Mouse (Mus musculus): ENCODE measurements around the gene Ipo9.

Gene Ipo9

DNA sequence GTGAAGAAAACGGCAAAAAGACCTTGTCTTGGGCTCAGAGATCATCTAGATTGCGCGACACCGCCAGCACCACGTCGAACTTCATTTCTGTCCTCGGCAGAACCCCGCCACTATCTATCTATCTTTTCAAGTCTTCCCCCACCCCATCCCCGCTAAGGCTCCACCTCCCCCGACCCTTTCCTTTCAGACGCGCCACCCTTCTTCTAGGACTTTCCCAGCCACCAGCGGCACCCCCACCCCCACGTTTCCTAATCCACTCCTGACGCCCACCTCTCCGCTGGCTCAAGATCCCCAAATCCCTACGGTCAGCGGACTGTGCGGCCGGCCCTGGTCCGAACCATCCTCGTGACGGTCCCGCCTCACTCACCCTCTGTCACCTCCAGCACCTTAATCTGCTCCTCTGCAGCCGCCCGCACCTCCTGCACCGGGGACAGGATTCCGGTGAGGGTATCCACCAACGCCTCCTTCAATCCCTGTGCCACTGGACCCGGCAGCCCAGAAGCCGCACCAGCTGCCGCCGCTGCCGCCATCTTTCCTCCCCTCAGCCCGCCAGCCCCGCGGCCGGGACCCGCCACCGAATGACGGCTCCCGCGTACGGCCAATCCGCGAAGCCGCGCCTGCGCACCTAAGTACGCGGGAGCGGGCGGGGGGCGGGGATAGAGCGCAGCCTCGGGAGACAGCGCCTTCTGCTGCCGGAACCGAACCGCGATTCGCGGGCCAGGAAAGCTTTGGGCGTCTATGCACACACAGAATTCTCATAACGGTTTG is at the start of gene Ipo9:
TSS of gene Ipo9 (minus strand) at position 599 of the 768 bp plus-strand sequence.
- peak; percentile 85 to 91 for DNase-seq

DNA sequence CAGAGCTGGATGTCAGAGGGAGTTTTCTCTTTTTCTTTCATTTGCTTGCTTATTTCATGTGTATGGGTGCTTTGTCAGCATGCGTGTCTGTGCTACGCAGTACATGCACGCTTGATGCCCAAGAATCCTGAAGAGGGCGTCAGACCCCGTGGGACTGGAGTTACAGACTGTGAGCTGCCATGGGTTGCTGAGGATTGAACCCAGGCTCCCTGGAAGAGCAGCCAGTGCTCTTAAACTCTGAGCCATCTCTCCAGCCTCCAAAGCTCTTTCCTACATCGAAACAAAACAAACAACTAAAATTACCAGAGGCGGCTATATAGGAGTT is 45.2 kb upstream of the Ipo9 start:
- DNase-seq, result no peak

DNA sequence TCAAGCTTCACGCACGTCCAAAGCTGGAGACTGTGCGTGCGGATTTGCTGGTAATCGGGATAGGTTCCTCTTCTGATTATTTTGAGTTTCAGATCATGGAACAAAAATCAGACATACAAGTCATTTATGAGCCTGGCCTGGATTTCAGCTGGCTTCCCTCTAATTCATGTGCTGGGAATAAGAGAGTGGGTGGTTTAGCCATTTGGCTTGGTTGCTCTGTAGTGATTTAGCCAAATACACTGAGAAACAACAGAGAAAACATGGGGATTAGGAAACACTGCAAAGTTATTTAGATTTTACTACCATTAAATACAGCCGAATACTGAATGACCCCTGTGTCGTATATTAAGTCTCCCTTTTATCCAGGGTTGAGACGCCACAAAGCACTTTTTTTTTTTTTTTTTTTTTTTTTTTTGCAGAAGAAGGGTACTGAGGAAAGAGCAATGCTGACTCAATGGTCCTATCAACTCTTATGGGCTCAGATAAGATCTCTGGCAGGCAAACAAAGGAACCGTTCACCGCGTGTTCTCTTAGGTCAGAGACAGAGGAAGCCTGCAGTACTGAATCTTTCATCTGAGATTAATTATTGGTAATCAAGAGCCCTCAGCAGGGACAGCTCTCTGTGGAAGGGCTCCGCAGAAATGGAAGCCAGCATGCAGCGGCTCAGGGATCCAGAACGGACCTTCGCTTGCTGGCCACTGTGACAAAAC is 44.7 kb upstream of the Ipo9 start:
- DNase-seq, result no peak

DNA sequence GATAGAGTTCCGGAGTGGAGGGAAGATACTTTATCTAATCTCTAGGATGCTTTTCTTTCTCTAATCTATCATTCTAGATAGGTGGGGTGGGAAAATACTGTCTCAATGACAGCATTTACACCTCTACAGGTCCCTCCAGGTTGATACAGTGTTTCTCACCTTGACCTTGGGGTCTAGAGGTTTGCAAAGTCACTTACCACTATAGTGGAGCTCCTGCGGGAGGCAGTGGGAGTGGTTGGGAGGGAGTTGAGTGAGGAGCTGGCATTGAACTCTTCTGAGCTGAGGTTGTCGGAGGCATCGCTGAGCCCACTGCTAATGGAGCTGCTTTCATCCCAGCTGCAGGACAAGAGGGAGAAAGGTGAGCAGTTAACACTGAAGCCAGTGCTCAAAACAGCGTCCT is 42.2 kb upstream of the Ipo9 start:
- DNase-seq, result no peak

DNA sequence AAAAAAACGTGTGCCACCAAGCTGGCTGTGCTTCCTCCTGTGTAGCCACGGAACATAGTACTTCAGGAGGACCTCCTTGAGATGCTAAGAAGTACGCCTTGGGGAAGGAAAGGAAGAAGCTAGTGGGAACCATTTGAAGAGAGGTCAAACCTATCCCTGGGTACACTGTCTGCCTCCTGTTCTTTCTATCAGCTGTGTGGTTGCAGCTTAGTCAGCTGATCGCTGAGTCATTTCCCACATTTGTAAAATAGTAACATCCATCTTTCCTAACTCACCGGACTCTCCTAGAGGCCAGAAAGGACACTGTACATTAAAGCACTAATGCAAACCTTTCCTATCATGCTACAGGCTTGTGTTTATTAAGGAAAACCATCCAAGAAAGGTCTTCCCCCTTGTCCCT is 41.4 kb upstream of the Ipo9 start:
- no peak for DNase-seq

- no peak for DNase-seq
Measured at GRCm38 (mm10) chr1:135470546-135470945, 40.2 kb upstream of the Ipo9 start.

- no peak for DNase-seq
Measured at GRCm38 (mm10) chr1:135467462-135467861, 37.2 kb upstream of the Ipo9 start.

- no peak for DNase-seq
Measured at GRCm38 (mm10) chr1:135466935-135467334, 36.6 kb upstream of the Ipo9 start.

GRCm38 (mm10) chr1:135465734-135466133 is 35.4 kb upstream of the Ipo9 start:
- no peak for DNase-seq

DNA sequence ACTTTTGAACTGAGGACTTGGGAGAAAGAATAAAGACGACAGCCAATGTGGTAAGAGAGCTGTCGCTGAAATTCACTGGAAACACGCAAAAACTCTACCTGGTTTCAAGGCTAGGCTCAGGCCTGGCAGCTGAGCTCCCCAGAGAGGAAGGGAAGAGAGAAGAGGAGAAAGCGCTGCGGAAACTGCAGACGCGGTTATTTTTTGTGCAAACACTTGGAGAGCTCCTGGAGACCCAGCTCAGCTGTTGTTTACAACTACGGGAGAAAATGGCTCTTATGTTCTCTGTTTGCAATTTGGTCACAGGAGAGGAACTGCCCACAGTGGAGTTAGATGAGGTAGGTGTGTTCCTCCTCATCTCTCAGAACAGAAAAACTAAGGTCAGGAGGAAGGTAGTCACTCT is 32.4 kb upstream of the Ipo9 start:
- no peak for DNase-seq

DNA sequence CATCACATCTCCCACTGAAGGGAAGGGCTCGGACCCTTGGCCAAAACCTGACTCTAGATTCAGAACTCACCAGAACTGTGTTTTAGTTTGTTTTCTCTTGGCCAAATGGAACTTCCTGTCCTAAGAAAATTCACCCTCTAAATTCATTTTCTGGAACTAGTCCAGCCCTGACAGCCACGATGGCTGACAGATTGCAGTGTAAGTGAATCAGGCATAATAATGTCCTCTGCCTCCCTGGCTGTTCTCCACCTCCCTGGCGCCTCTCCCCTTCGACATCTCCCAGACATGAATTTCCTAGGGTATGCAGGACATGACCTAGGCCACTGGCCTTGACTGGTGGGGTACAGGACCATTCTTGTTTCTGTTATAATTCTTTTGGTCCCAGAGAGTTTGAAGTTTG is 32.0 kb upstream of the Ipo9 start:
- DNase-seq, result peak; percentile 17 to 28

DNA sequence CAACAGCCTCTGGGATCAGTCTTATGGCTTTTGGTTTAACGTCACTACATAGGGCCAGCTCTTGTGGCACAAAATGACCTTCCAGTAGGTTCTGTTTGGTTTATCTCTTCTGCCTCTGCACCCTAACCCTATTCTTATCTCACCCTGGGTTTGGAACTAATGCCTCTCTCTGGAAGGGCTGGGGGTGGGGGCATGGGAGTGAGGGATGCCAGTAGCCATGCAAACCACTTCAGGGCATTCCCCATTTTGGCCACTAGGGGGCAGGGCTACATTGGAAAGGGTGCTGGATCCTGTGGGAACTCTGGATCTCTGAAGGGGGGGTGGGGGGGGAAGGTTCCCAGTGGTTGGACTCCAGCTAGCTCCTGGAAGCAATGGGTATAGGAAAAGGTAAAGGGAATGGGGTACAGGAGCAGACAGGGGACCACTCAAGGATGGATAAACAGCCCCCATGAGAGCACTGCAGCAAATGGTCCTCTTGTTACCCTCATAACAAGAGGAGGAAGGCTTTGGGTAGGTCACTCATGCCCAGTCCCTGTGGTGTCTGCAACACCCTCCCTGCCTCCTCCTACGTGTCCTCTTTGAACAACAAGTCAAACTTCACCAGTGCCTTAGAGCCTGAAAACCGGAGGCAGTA is 30.9 kb upstream of the Ipo9 start:
- peak; percentile 26 to 67 for DNase-seq

DNA sequence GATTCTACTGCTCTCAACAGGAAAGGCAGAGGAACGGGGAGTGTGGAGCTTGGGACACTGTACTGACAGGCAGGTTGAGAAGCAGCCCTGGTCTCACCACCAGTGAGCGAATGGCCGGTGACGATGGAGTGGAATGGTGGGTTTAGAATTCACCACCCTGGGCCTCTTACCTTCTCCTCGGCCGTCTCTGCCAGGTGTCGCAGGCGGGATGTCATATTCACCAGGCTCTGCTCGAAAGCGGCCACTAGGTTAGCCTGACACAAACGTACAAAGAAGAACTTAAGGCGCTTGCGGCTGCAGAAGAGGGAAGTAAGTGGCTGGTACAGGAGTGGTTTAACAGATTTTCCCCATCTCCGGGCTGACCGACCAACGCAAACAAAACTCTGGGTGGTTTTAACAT is 30.2 kb upstream of the Ipo9 start:
- DNase-seq, result no peak

- DNase-seq, result no peak
Measured at GRCm38 (mm10) chr1:135457860-135458259, 27.6 kb upstream of the Ipo9 start.

GRCm38 (mm10) chr1:135452259-135452658 is 22.0 kb upstream of the Ipo9 start:
- peak in 1 of 2 experiments; percentile 20 for DNase-seq

- no peak for DNase-seq
Measured at GRCm38 (mm10) chr1:135451419-135451818, 21.1 kb upstream of the Ipo9 start.

DNA sequence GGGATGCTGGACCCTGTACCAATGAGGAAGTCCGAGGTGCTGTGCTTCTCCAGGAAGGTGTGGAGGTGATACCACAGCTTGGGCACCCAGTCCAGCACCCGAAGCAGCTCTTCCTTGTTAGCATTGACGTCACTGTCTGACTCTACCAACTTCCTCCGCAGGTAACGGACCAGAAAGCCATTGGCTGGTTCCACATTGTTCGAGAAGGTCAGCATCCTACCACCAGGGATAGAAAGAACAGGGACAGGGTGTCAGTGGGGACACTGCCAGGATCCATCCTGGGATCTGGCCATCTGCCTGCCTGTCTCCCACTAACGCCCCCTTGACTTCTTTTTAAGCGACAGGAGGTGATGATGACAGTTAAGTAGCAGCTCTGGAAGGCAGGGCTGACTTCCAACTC is 19.6 kb upstream of the Ipo9 start:
- no peak for DNase-seq

DNA sequence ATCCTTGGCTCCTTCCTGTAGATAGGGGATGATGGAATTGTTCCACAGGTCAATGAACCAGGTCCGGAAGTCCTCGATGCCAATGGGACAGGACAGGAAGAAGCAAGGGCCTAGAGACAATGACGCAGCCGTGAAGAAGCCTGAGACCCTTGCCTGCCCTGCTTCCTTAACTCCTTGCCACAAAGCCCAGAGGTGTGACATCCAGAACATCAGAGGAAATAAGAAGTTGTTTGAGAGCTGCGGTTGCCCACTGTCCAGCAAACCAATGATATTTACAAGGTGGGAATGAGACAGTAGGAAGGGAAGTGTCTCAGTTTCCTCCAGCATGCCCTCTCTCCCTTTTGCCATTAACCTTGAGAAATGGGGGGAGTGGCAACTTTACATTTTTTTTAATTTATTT is 18.6 kb upstream of the Ipo9 start:
- no peak for DNase-seq

DNA sequence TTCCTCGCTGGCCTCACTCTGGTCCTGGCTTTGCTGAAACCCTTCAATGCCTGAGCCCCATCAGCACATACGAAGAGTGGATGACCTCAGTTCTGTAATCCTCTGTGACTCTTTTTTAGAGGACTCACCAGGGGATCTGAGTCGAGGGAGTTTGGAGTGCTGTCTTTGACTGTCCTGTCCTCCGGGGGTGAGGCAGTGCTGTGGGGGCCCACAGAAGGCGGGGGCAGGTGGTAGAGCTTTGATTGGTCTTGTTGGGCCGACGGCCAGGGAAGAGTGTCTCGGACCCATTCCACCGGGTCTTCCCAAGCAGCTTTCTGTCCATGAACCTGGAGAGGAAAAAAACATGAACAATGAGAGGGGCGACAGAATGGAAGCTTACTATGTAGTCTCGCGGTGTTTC is 13.2 kb upstream of the Ipo9 start:
- no peak for DNase-seq

DNA sequence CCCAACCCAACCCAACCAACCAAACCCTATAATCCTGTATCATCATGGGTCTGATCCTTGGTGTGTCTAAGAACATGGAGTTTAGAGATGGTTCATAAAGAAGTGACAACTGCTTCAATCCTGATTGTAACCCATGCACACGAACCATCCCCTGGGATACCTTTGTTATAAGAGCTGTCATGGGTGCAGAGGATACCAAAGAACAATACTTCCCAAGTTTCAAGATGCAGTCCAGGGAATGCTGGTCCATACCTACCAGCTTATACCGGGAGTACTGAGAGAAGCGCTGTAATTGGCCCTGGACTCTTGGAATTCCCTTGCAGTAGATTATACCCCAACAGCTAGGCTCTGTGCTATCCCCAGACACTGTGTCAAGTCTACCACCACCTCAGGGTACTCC is 11.6 kb upstream of the Ipo9 start:
- DNase-seq, result no peak

DNA sequence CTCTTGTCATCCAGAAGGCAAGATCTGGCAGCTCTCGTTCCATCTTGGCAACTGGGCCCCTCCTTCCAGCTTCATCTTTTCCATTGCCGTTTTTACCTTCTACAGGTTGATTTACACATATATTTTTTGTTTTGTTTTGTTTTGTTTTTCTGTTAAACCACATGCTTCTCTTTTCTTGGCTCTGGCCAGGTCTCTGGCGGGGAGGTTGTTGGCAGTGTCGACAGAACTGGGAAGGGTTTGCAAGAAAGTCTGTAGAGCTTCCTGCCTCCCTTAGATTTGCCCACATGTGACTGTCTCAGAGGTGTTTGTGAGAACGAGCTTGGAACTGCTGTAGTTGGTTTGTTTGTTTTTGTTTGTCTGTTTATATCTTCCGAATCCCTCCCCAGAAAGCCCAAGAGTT is 10.7 kb upstream of the Ipo9 start:
- no peak for DNase-seq

GRCm38 (mm10) chr1:135438801-135439200 is 8.5 kb upstream of the Ipo9 start:
- DNase-seq, result no peak

- DNase-seq, result no peak
Measured at GRCm38 (mm10) chr1:135435823-135436222, 5.5 kb upstream of the Ipo9 start.

DNA sequence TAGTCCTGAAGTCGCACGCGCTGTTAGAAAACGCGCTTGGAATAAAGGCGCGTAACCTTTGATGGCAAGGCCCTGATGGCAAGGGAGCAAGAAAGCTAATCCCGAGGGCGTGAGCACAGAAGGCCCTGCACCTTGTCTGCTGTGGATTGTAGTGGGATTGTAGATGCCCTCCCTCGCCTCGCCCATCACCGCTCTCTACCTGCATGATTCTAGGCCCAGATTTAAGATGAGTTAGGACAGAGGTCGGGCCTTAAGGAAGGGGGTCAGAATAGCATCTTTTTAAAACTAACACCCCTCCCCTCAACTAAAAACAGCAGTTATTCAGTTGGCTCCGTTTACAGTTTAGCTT is 344 bp upstream of the Ipo9 start:
- DNase-seq, result no peak
